Mouse (Mus musculus) intestine, embryonic 15.5 days (tissue): Measurements from ENCODE around the gene Anxa11. TPM values are rescaled to one million over a fixed set of nuclear protein-coding genes. Genes with fewer than 3 reads are reported as not detected.
A peak's percentile ranks its signal among the peaks of the same experiment; 100 is the strongest.

Source experiments
- ATAC-seq: fragments of 200-750 bp; cut with Nextera tagmentation; 2 replicates; pipeline ENCODE4 v1.8.0; 2017; ENCODE audit warnings: moderate TSS enrichment, moderate library complexity
- H3K27ac ChIP-seq: fragments of 300-500 bp; sonication (generic); 2 replicates; pipeline ENCODE4 v1.5.1; 2015; ENCODE audit warnings: mild to moderate bottlenecking, inconsistent platforms
- H3K27me3 ChIP-seq: fragments of 300-500 bp; sonication (generic); replicated peaks from 2 replicates; pipeline ENCODE4 v1.6.1; 2015; ENCODE audit warnings: inconsistent platforms
- H3K36me3 ChIP-seq: fragments of 300-500 bp; sonication (generic); 2 replicates; pipeline ENCODE4 v1.6.1; 2015; ENCODE audit warnings: inconsistent platforms
- H3K4me1 ChIP-seq: fragments of 300-500 bp; sonication (generic); replicated peaks from 2 replicates; pipeline ENCODE4 v1.6.1; 2015; ENCODE audit warnings: inconsistent platforms
- H3K4me2 ChIP-seq: fragments of 300-500 bp; sonication (generic); replicated peaks from 2 replicates; pipeline ENCODE4 v1.6.1; 2015; ENCODE audit warnings: mild to moderate bottlenecking, inconsistent platforms
- H3K4me3 ChIP-seq: fragments of 300-500 bp; sonication (generic); replicated peaks from 2 replicates; pipeline ENCODE4 v1.5.1; 2015; ENCODE audit warnings: inconsistent platforms
- H3K9ac ChIP-seq: fragments of 300-500 bp; sonication (generic); 2 replicates; pipeline ENCODE4 v1.6.1; 2015; ENCODE audit warnings: inconsistent platforms
- H3K9me3 ChIP-seq: fragments of 300-500 bp; sonication (generic); 2 replicates; pipeline ENCODE4 v1.6.1; 2016; ENCODE audit warnings: inconsistent platforms
- WGBS: fragments of 180-500 bp; shearing (Covaris S2); methylation state at CpG from one replicate; pipeline ENCODE4 v1.1.7; 2015; 5-methylcytosine and 5-hydroxymethylcytosine counted together
- polyA plus RNA-seq: library from polyadenylated mRNA; unstranded; fragments of >200 nt; fragmentation: Nextera tagmentation; extraction: Ambion mirVana; gene quantifications from 2 replicates; pipeline ENCODE4 v1.2.1, GENCODE M21; 2015

The Anxa11 gene
- polyA plus RNA-seq, 1 experiment from 2014 or later, result 72.2 TPM

GRCm38 (mm10) chr14:25857168-25857621 lies 15.2 kb downstream of the Anxa11 start:
- peaks cover 34% of the 10 kb centered on the region for H3K4me1 ChIP-seq
- H3K9ac ChIP-seq, result no peak overlapping the region
- no peak overlapping the region for H3K4me3 ChIP-seq
- H3K9me3 ChIP-seq, result no peaks in the 10 kb centered on the region
- H3K27ac ChIP-seq, result no peak overlapping the region
- H3K27me3 ChIP-seq, result no peaks in the 10 kb centered on the region
- no peaks in the 10 kb centered on the region for H3K36me3 ChIP-seq
- 52% methylated on average over 3 of the region's 3 CpGs for WGBS
- H3K4me2 ChIP-seq, result 0 out of 2 replicates have a peak overlapping the region, but pooled peaks have one; percentile 11
- peak; percentile 60 for ATAC-seq

GRCm38 (mm10) chr14:25857940-25858339 lies 16.0 kb downstream of the Anxa11 start:
- peaks cover 33% of the 10 kb centered on the region for H3K4me1 ChIP-seq
- H3K27me3 ChIP-seq, result no peaks in the 10 kb centered on the region
- no peak overlapping the region for H3K27ac ChIP-seq
- H3K4me2 ChIP-seq, result no peak overlapping the region
- no peak for ATAC-seq
- H3K9ac ChIP-seq, result no peak overlapping the region
- no peaks in the 10 kb centered on the region for H3K36me3 ChIP-seq
- no peaks in the 10 kb centered on the region for H3K9me3 ChIP-seq
- WGBS, result 79% methylated on average over 8 of the region's 8 CpGs
- H3K4me3 ChIP-seq, result no peak overlapping the region

GRCm38 (mm10) chr14:25861771-25862530 lies 20.0 kb downstream of the Anxa11 start:
- H3K4me1 ChIP-seq, result peaks cover 26% of the 10 kb centered on the region
- no peaks in the 10 kb centered on the region for H3K27me3 ChIP-seq
- H3K9me3 ChIP-seq, result no peaks in the 10 kb centered on the region
- no peak overlapping the region for H3K4me2 ChIP-seq
- no peak overlapping the region for H3K27ac ChIP-seq
- ATAC-seq, result no peak
- 91% methylated on average over 13 of the region's 13 CpGs for WGBS
- no peaks in the 10 kb centered on the region for H3K36me3 ChIP-seq
- no peak overlapping the region for H3K9ac ChIP-seq
- no peak overlapping the region for H3K4me3 ChIP-seq

GRCm38 (mm10) chr14:25863721-25864120 lies 21.8 kb downstream of the Anxa11 start:
- H3K4me2 ChIP-seq, result no peak overlapping the region
- no peak overlapping the region for H3K4me3 ChIP-seq
- no peak overlapping the region for H3K27ac ChIP-seq
- no peak for ATAC-seq
- no peaks in the 10 kb centered on the region for H3K36me3 ChIP-seq
- 63% methylated on average over 2 of the region's 2 CpGs for WGBS
- H3K27me3 ChIP-seq, result no peaks in the 10 kb centered on the region
- H3K9me3 ChIP-seq, result no peaks in the 10 kb centered on the region
- peaks cover 33% of the 10 kb centered on the region for H3K4me1 ChIP-seq
- H3K9ac ChIP-seq, result no peak overlapping the region

- Histone ChIP-seq H3K4me1 (peaks cover 38% of the 10 kb centered on the region), H3K4me2 (no peak overlapping the region), H3K9ac (no peak overlapping the region), H3K27ac (no peak overlapping the region), H3K27me3 (no peaks in the 10 kb centered on the region), H3K9me3 (no peaks in the 10 kb centered on the region), H3K4me3 (no peak overlapping the region), H3K36me3 (no peaks in the 10 kb centered on the region)
- ATAC-seq, result no peak
- WGBS, result 58% methylated on average over 5 of the region's 5 CpGs
Observed at GRCm38 (mm10) chr14:25865251-25865650, 23.3 kb downstream of the Anxa11 start.

- Histone ChIP-seq H3K9me3 (no peaks in the 10 kb centered on the region), H3K4me1 (peaks cover 38% of the 10 kb centered on the region), H3K27ac (no peak overlapping the region), H3K36me3 (no peaks in the 10 kb centered on the region), H3K4me3 (no peak overlapping the region), H3K9ac (no peak overlapping the region), H3K4me2 (no peak overlapping the region), H3K27me3 (no peaks in the 10 kb centered on the region)
- ATAC-seq, result no peak
- 82% methylated on average over 6 of the region's 6 CpGs for WGBS
Observed at GRCm38 (mm10) chr14:25866384-25866783, 24.4 kb downstream of the Anxa11 start.

- no peak for ATAC-seq
- 58% methylated on average over 11 of the region's 11 CpGs for WGBS
- Histone ChIP-seq H3K4me2 (no peak overlapping the region), H3K9ac (no peak overlapping the region), H3K4me1 (peaks cover 38% of the 10 kb centered on the region), H3K4me3 (no peak overlapping the region), H3K36me3 (no peaks in the 10 kb centered on the region), H3K27me3 (no peaks in the 10 kb centered on the region), H3K27ac (0 out of 2 replicates have a peak overlapping the region, but pooled peaks have one; percentile 2), H3K9me3 (no peaks in the 10 kb centered on the region)
Observed at GRCm38 (mm10) chr14:25866832-25867231, 24.9 kb downstream of the Anxa11 start.

- whole genome bisulfite sequencing, result 48% methylated on average over 6 of the region's 6 CpGs
- no peak overlapping the region for H3K9ac ChIP-seq
- no peak overlapping the region for H3K4me2 ChIP-seq
- H3K9me3 ChIP-seq, result no peaks in the 10 kb centered on the region
- H3K27me3 ChIP-seq, result no peaks in the 10 kb centered on the region
- H3K36me3 ChIP-seq, result no peaks in the 10 kb centered on the region
- no peak overlapping the region for H3K4me3 ChIP-seq
- peaks cover 43% of the 10 kb centered on the region for H3K4me1 ChIP-seq
- peak overlapping the region; percentile 60 for H3K27ac ChIP-seq
- peak; percentile 76 for ATAC-seq
Observed at GRCm38 (mm10) chr14:25867834-25868233, 25.9 kb downstream of the Anxa11 start.

- Histone ChIP-seq H3K4me1 (peaks cover 43% of the 10 kb centered on the region), H3K9me3 (no peaks in the 10 kb centered on the region), H3K36me3 (no peaks in the 10 kb centered on the region), H3K4me2 (no peak overlapping the region), H3K27me3 (no peaks in the 10 kb centered on the region), H3K9ac (no peak overlapping the region), H3K4me3 (no peak overlapping the region), H3K27ac (peak overlapping the region; percentile 14)
- 72% methylated on average over 3 of the region's 4 CpGs for WGBS
- ATAC-seq, result 0 out of 2 replicates have a peak, but pooled peaks have one; percentile 9
Observed at GRCm38 (mm10) chr14:25868706-25869105, 26.8 kb downstream of the Anxa11 start.

- 65% methylated on average over 9 of the region's 9 CpGs for WGBS
- H3K4me1 ChIP-seq, result peaks cover 43% of the 10 kb centered on the region
- peak overlapping the region; percentile 14; the same call in 1 of the 2 replicates for H3K27ac ChIP-seq
Observed at GRCm38 (mm10) chr14:25869135-25869878, 27.4 kb downstream of the Anxa11 start.

GRCm38 (mm10) chr14:25872461-25873415 lies 30.8 kb downstream of the Anxa11 start:
- Histone ChIP-seq H3K4me1 (peaks cover 17% of the 10 kb centered on the region), H3K4me3 (no peak overlapping the region), H3K9ac (no peak overlapping the region), H3K4me2 (no peak overlapping the region), H3K27me3 (no peaks in the 10 kb centered on the region), H3K27ac (no peak overlapping the region), H3K36me3 (no peaks in the 10 kb centered on the region), H3K9me3 (no peaks in the 10 kb centered on the region)
- WGBS, result 74% methylated on average over 8 of the region's 8 CpGs
- no peak for ATAC-seq

More at GRCm38 (mm10) chr14:25869135-25869878, 27.4 kb downstream of the Anxa11 start:
- Histone ChIP-seq H3K9me3 (no peaks in the 10 kb centered on the region), H3K4me2 (no peak overlapping the region), H3K27me3 (no peaks in the 10 kb centered on the region), H3K4me3 (no peak overlapping the region), H3K9ac (no peak overlapping the region), H3K36me3 (no peaks in the 10 kb centered on the region)
- peak; percentile 12; the same call in 1 of the 2 replicates for ATAC-seq
